Mouse (Mus musculus) liver, embryonic 15.5 days (tissue): ENCODE measurements around the gene Hps5. TPM values are rescaled to one million over a fixed set of nuclear protein-coding genes. Genes with fewer than 3 reads are reported as not detected.

ENCODE experiments used
- ATAC-seq: fragments of 200-750 bp; cut with Nextera tagmentation; 2 replicates; pipeline ENCODE4 v1.8.0; 2017; ENCODE audit warnings: moderate number of reproducible peaks, mild to moderate bottlenecking, moderate library complexity; ENCODE audit not compliant: insufficient read depth
- H3K27ac ChIP-seq: fragments of 300-500 bp; sonication (generic); replicated peaks from 2 replicates; pipeline ENCODE4 v1.5.1; 2015; ENCODE audit warnings: mild to moderate bottlenecking, inconsistent platforms
- H3K27me3 ChIP-seq: fragments of 300-500 bp; sonication (generic); 2 replicates; pipeline ENCODE4 v1.6.1; 2015; ENCODE audit warnings: mild to moderate bottlenecking, inconsistent platforms
- H3K36me3 ChIP-seq: fragments of 300-500 bp; sonication (generic); replicated peaks from 2 replicates; pipeline ENCODE4 v1.6.1; 2015; ENCODE audit warnings: moderate library complexity, mild to moderate bottlenecking, inconsistent platforms
- H3K4me1 ChIP-seq: fragments of 300-500 bp; sonication (generic); replicated peaks from 2 replicates; pipeline ENCODE4 v1.6.1; 2015; ENCODE audit warnings: inconsistent platforms
- H3K4me2 ChIP-seq: fragments of 300-500 bp; sonication (generic); 2 replicates; pipeline ENCODE4 v1.6.1; 2015; ENCODE audit warnings: moderate library complexity, mild to moderate bottlenecking, inconsistent platforms
- H3K4me3 ChIP-seq: fragments of 300-500 bp; sonication (generic); replicated peaks from 2 replicates; pipeline ENCODE4 v1.5.1; 2015; ENCODE audit warnings: mild to moderate bottlenecking, inconsistent platforms
- H3K9ac ChIP-seq: fragments of 300-500 bp; sonication (generic); 2 replicates; pipeline ENCODE4 v1.6.1; 2015; ENCODE audit warnings: moderate library complexity, mild to moderate bottlenecking, inconsistent platforms
- H3K9me3 ChIP-seq: fragments of 300-500 bp; sonication (generic); replicated peaks from 2 replicates; pipeline ENCODE4 v1.6.1; 2016; ENCODE audit warnings: inconsistent platforms
- WGBS: fragments of 180-500 bp; shearing (Covaris S2); methylation state at CpG from one replicate; pipeline ENCODE4 v1.1.7; 2015; ENCODE audit warnings: mixed read lengths; ENCODE audit not compliant: insufficient replicate concordance; 5-methylcytosine and 5-hydroxymethylcytosine counted together
- polyA plus RNA-seq: library from polyadenylated mRNA; unstranded; fragments of >200 nt; fragmentation: Nextera tagmentation; extraction: Ambion mirVana; gene quantifications from 2 replicates; pipeline ENCODE4 v1.2.1, GENCODE M21; 2015

The Hps5 gene
- polyA plus RNA-seq, 1 experiment from 2014 or later, result 6.7 TPM

DNA sequence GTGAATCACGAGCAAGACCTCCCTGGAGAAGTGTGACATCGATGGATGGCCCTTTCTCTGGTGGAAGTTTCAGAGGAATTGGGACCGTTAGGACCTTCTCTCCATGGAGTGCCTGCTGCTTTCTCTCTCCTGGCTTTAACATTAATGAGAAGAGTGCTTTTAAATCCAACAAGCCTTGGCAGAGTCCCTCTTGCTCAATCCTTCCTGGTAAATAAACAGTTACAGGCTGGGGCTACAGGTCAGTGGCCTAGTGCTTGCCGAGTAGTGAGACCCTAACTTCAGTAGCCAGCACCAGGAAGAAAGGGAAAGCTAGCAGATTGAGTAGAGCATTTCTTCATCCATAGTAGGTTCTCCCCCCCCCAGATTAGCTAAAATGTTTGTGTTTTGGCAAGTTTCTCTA is 63.4 kb downstream of the Hps5 start, which contains the start of gene Saa4:
Gene Saa4 (minus strand): TSS at position 146 of the 400 bp plus-strand sequence.
- Histone ChIP-seq H3K9me3 (no peaks in the 10 kb centered on the region), H3K27ac (peak within 1 kb of the TSS; percentile 30)
- WGBS, result 58% methylated on average over 4 of the region's 4 CpGs

DNA sequence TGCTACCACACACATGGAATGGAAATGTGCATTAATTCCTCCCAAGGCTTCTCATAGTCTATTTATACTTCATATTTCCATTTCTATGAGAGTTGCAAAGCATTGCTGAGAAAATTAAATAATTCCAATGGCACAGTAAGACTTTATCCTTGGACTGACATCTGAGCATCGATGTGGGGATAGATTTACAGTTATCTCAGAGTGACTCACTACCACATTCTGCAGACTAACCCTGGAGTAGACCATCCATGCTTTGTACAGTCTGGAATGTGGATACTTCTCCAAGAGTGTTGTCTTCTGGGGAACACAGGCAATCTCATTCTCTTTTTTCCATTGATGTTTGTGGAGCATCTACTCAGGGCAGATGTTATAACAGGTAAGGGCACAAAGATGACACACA is 68.3 kb downstream of the Hps5 start:
- H3K4me3 ChIP-seq, result no peak overlapping the region
- H3K27ac ChIP-seq, result no peak overlapping the region
- H3K9me3 ChIP-seq, result no peaks in the 10 kb centered on the region
- no peaks in the 10 kb centered on the region for H3K27me3 ChIP-seq
- H3K9ac ChIP-seq, result no peak overlapping the region
- no peaks in the 10 kb centered on the region for H3K36me3 ChIP-seq
- H3K4me2 ChIP-seq, result no peak overlapping the region
- peaks cover 6% of the 10 kb centered on the region; the same call in 1 of the 2 replicates for H3K4me1 ChIP-seq
- 60% methylated on average over 1 of the region's 1 CpGs for WGBS
- no peak for ATAC-seq

More for the DNA sequence above, 63.4 kb downstream of the Hps5 start, which contains the start of gene Saa4:
- Histone ChIP-seq H3K9ac (no peak within 1 kb of the TSS), H3K36me3 (no peaks in the 10 kb centered on the region), H3K4me3 (peak within 1 kb of the TSS; percentile 26), H3K4me2 (peak within 1 kb of the TSS; percentile 37), H3K4me1 (0 out of 2 replicates have a peak, but pooled peaks cover 6% of the 10 kb centered on the region), H3K27me3 (no peaks in the 10 kb centered on the region)
- peak; percentile 44; the same call in 1 of the 2 replicates for ATAC-seq

DNA sequence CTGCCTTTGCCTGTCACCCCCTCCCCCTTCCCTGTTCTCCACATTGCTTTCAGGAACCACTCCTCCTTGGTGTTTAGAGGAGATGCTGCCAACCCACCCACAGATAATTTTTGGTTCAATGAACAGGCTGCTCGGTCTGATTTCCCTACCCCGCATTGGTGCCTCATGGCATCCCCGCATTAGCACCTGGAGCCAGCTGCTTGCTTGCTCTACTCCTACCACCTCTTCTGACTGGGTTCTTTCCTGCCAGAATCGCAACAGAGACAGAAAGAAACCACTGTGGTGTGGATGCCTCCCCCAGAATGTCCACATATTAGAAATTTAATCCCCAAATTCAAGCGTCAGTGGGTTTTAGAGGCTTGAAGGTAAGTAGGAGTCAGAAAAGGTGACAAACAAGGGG is 71.5 kb downstream of the Hps5 start:
- Histone ChIP-seq H3K36me3 (no peaks in the 10 kb centered on the region), H3K4me3 (no peak overlapping the region), H3K9ac (no peak overlapping the region), H3K9me3 (no peaks in the 10 kb centered on the region), H3K4me1 (peaks cover 6% of the 10 kb centered on the region), H3K4me2 (no peak overlapping the region), H3K27ac (0 out of 2 replicates have a peak overlapping the region, but pooled peaks have one; percentile 19), H3K27me3 (no peaks in the 10 kb centered on the region)
- no peak for ATAC-seq
- WGBS, result 56% methylated on average over 5 of the region's 5 CpGs

DNA sequence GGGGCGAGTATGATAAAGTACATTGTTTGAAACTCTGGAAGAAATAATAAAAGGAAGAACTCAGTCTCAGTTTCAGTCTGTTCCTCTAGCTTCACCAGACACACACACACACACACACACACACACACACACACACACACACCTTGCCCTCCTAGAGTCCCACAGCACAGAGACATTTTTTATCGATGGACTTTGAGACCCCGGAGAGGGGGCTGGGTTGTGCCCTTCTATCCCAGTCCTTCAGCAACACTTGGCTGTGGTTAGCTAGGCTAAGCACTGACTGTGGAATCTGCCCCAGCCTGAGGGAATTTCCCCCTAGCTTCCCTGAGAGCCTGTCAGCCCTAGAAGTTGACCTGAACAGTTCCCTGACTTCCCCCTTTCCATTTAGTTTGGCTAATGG is 72.0 kb downstream of the Hps5 start:
- no peaks in the 10 kb centered on the region for H3K9me3 ChIP-seq
- H3K4me2 ChIP-seq, result no peak overlapping the region
- no peaks in the 10 kb centered on the region for H3K36me3 ChIP-seq
- 0 out of 2 replicates have a peak overlapping the region, but pooled peaks have one; percentile 19 for H3K27ac ChIP-seq
- H3K27me3 ChIP-seq, result no peaks in the 10 kb centered on the region
- no peak overlapping the region for H3K4me3 ChIP-seq
- peaks cover 6% of the 10 kb centered on the region for H3K4me1 ChIP-seq
- WGBS, result 63% methylated on average over 3 of the region's 3 CpGs
- no peak overlapping the region for H3K9ac ChIP-seq
- ATAC-seq, result peak; percentile 37; the same call in 1 of the 2 replicates

DNA sequence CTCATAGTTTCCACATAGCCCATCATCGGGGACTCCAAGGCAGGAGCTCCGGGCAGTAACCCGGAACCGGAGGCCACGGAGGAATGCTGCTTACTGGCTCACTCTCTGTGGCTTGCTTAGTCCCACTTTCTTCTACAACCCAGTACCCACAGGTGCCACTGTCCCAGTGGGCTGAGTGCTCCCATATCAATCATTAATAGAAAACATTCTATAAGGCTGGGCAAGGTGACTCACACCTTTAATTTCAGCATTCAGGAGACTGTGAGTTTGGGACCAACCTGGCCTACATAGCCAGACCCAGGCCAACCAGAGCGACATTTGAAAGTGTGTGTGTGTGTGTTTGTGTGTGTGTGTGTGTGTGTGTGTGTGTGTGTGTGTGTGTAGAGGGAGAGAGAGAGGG is 72.5 kb downstream of the Hps5 start:
- Histone ChIP-seq H3K36me3 (no peaks in the 10 kb centered on the region), H3K9me3 (no peaks in the 10 kb centered on the region), H3K4me3 (no peak overlapping the region), H3K4me2 (no peak overlapping the region), H3K9ac (no peak overlapping the region), H3K27me3 (no peaks in the 10 kb centered on the region), H3K27ac (no peak overlapping the region), H3K4me1 (peaks cover 9% of the 10 kb centered on the region)
- WGBS, result 78% methylated on average over 6 of the region's 6 CpGs
- ATAC-seq, result no peak

DNA sequence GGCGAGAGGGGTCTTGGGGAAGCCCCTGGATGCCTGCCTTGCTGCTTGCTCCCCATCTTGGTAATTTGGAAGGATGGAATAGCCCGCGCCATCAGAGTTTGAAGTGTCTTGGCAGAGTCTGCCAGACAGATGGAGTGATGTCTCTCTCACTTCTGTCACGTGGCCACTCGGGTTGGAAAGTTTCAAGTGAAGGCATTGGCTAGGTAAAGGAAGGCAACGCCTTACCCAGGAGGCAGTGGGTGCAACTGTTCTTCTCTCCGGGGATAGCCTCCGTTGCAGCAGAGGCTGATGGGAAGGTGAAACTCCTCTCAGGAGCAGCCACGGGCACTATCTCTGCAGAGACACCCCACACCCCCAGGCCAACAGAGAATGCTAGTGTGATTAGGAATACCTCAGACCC is 75.4 kb downstream of the Hps5 start:
- peaks cover 10% of the 10 kb centered on the region for H3K4me1 ChIP-seq
- H3K27me3 ChIP-seq, result no peaks in the 10 kb centered on the region
- no peak for ATAC-seq
- no peak overlapping the region for H3K4me2 ChIP-seq
- WGBS, result 53% methylated on average over 9 of the region's 9 CpGs
- H3K9ac ChIP-seq, result no peak overlapping the region
- H3K36me3 ChIP-seq, result no peaks in the 10 kb centered on the region
- no peaks in the 10 kb centered on the region for H3K9me3 ChIP-seq
- peak overlapping the region; percentile 69 for H3K27ac ChIP-seq
- no peak overlapping the region for H3K4me3 ChIP-seq

DNA sequence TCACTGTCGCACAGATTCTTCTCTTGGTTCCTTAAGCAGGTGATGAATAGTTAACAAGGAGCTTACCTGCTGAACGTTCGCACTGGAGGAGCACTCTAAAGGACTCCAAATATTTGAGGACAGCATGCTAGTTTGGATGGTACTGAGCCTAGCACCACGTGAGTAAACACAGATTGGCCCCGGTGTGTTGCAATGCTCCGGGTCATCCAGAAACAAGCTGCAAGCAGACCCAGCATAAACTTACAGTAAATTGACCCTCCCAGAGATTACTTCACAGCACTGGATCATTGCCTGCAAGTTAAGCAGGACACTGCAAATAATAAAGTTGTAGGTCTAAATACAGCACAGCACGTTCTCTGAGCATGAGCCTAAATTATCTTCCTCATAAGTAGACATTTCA is 76.3 kb downstream of the Hps5 start:
- H3K4me3 ChIP-seq, result no peak overlapping the region
- H3K27me3 ChIP-seq, result no peaks in the 10 kb centered on the region
- no peak overlapping the region for H3K4me2 ChIP-seq
- peak overlapping the region; percentile 69 for H3K27ac ChIP-seq
- H3K9me3 ChIP-seq, result no peaks in the 10 kb centered on the region
- peaks cover 13% of the 10 kb centered on the region for H3K4me1 ChIP-seq
- H3K9ac ChIP-seq, result no peak overlapping the region
- peak; percentile 81 for ATAC-seq
- 50% methylated on average over 7 of the region's 7 CpGs for WGBS
- no peaks in the 10 kb centered on the region for H3K36me3 ChIP-seq

DNA sequence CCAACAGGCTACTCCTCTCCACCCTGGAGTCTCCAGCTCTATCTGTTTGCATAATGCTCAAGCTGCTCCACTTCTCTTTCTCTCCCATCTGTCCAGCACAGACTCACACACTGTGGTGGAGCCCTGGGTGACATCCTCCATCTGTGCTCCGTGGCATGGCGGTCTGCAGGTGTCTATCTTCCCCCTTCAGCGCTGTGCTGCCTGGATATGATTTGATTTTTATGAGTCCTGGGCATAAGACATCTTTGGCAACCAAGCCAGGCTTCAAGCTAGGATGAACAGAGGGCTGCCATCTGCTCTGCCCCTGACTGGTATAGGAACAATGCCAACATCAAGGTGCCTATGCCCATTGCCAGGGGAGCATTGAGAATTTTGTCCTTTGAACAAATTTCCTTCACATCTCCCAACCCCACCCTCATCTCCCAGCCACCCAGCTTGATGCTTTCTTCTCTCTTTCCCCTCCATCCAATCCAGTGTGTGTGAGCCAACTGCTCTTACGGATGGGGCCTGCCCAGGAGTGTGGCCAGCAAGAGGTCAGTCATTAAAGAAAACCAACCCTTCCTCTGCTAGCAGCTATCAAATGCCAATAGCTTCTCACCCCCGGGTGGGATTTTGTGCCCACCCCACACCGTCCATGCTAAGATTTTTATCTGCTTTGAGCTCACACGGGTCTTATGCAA is 77.1 kb downstream of the Hps5 start:
- H3K4me3 ChIP-seq, result no peak overlapping the region
- ATAC-seq, result no peak

DNA sequence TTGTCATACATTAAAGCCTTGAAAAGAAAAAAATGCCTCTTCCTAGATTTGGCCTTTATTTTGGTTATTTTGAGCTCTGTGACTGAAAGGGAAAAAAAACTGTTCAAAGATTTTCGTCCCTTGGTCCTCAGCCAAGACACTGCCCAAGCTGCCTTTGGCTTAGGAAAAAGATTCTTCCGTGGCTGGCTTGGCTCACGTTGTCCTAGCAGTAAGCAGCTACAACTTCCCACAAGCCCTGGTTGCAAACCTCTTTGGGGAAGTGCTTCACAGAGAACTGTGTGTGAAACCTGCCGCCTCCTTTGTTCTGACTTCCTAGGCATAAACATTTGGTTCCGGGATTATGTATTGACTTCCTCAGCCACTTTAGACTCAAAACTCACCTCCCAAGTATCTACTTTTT is 79.0 kb downstream of the Hps5 start:
- Histone ChIP-seq H3K27me3 (no peaks in the 10 kb centered on the region), H3K9ac (no peak overlapping the region), H3K27ac (no peak overlapping the region), H3K36me3 (no peaks in the 10 kb centered on the region), H3K4me1 (peaks cover 15% of the 10 kb centered on the region), H3K9me3 (no peaks in the 10 kb centered on the region), H3K4me3 (no peak overlapping the region), H3K4me2 (no peak overlapping the region)
- 28% methylated on average over 5 of the region's 5 CpGs for WGBS
- ATAC-seq, result no peak

More for the DNA sequence above, 77.1 kb downstream of the Hps5 start:
- Histone ChIP-seq H3K9ac (no peak overlapping the region), H3K27ac (no peak overlapping the region; the same call in 1 of the 2 replicates), H3K9me3 (no peaks in the 10 kb centered on the region), H3K4me2 (no peak overlapping the region), H3K36me3 (no peaks in the 10 kb centered on the region), H3K27me3 (no peaks in the 10 kb centered on the region), H3K4me1 (peaks cover 15% of the 10 kb centered on the region)
- 53% methylated on average over 7 of the region's 7 CpGs for WGBS

DNA sequence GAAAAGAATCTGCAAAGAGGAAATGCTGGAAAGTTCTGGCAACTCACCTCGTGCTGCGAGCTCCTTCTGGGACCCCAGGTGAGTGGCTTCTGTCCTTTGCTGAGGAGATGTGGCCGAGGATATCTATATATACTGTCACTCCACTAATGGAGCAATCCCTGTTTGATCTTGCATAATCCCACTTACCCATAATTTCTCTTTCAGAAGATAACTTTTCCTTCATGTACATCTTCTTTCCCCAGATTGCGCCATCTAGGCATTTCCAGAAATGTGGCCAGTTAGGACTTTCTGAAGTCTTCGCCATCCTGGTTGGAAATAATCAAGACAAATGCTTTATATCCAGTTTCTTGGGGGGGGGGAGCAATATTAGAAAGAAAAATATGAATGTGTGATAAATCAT is 80.3 kb downstream of the Hps5 start, which contains the start of gene Saa3:
Gene Saa3 (minus strand): TSS at position 101 of the 400 bp plus-strand sequence.
- Histone ChIP-seq H3K9ac (no peak within 1 kb of the TSS), H3K9me3 (no peaks in the 10 kb centered on the region), H3K4me3 (no peak within 1 kb of the TSS), H3K27ac (no peak within 1 kb of the TSS), H3K27me3 (no peaks in the 10 kb centered on the region), H3K4me2 (no peak within 1 kb of the TSS), H3K4me1 (peaks cover 14% of the 10 kb centered on the region), H3K36me3 (no peaks in the 10 kb centered on the region)
- ATAC-seq, result no peak
- WGBS, result 61% methylated on average over 5 of the region's 5 CpGs

DNA sequence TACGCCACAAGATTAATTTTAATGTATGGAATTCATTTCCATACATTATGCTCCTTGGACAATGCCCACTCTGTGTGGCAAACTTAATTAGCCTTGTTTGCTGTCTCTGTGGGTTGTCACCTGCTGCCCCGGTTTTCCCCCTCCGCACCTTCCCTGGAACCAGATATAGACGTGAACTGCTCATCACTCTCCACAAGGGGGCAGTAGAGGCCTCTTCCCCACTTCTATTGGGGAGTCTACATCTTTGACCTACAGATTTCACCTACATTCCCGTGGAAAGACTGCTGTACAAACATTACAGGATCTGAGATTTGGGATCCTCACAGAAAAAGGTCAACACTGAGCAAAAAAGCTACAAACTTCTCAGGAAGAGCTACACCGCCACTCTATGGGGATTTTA is 81.3 kb downstream of the Hps5 start:
- H3K4me1 ChIP-seq, result peaks cover 14% of the 10 kb centered on the region
- ATAC-seq, result no peak
- no peaks in the 10 kb centered on the region for H3K9me3 ChIP-seq
- WGBS, result 22% methylated on average over 6 of the region's 6 CpGs
- H3K27me3 ChIP-seq, result no peaks in the 10 kb centered on the region
- no peaks in the 10 kb centered on the region for H3K36me3 ChIP-seq
- no peak overlapping the region for H3K9ac ChIP-seq
- no peak overlapping the region for H3K4me3 ChIP-seq
- no peak overlapping the region for H3K4me2 ChIP-seq
- H3K27ac ChIP-seq, result no peak overlapping the region
